Mouse (Mus musculus) R1 (cell line): ENCODE results near the gene Hist1h4b.
"Not testable (repeated sequence)": the region's sequence is repeated elsewhere in the genome, so short reads cannot be mapped to it uniquely, and the experiment has no call there.

ENCODE experiments used
- DNase-seq: peaks from one replicate; pipeline ENCODE4 v3.0.0-alpha.2; 2018; ENCODE audit warnings: low read depth, low spot score

The Hist1h4b gene

GRCm38 (mm10) chr13:23757211-23757773 lies 479 bp downstream of the Hist1h4b start:
- DNase-seq = peak; percentile 94

GRCm38 (mm10) chr13:23757921-23758320 lies 1.1 kb downstream of the Hist1h4b start:
- DNase-seq = no peak

GRCm38 (mm10) chr13:23759251-23759771 lies 2.5 kb downstream of the Hist1h4b start:
- DNase-seq = peak; percentile 64

- DNase-seq = no peak
Observed at GRCm38 (mm10) chr13:23759916-23760239, 3.1 kb downstream of the Hist1h4b start.

- peak; percentile 88 for DNase-seq
Observed at GRCm38 (mm10) chr13:23760240-23760971, 3.6 kb downstream of the Hist1h4b start.

GRCm38 (mm10) chr13:23760972-23761864 lies 4.4 kb downstream of the Hist1h4b start, which contains the start of gene Hist1h4a:
Gene Hist1h4a, minus strand, starts transcription at chr13:23761230.
- peak; percentile 99 for DNase-seq

DNA sequence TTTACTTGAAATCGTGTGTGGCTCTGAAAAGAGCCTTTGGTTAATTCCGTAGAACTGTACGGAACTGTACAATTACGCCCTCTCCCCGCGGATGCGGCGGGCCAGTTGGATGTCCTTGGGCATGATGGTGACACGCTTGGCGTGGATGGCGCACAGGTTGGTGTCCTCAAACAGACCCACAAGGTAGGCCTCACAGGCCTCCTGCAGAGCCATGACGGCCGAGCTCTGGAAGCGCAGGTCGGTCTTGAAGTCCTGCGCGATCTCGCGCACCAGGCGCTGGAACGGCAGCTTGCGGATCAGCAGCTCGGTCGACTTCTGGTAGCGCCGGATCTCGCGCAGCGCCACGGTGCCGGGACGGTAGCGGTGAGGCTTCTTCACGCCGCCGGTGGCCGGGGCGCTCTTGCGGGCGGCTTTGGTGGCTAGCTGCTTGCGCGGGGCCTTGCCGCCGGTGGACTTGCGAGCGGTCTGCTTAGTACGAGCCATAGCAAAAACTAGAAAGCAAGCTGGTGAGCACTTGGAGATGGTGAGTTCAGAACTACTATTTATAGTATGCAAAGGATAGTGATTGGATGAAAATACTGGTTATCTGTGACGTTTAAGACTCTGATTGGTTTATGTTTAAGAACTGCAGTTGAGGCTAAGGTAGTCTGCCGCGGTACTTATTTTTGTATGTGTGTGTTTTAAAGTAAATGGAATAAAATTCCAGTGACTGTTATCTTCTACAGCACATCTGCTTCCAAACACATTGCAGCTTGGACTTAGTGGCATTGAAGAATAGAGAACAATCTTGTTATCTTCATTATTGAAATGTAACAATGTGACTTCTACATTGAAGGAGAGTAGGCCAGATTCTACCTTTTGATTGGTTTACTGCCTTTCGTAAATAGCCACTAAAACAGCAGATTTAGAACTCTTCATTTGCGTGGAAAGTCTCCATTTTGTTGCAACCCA lies 5.3 kb downstream of the Hist1h4b start, which contains the start of gene Hist1h3a:
TSS of gene Hist1h3a (minus strand) at position 516 of the 951 bp plus-strand sequence.
- DNase-seq = peak; percentile 95

DNA sequence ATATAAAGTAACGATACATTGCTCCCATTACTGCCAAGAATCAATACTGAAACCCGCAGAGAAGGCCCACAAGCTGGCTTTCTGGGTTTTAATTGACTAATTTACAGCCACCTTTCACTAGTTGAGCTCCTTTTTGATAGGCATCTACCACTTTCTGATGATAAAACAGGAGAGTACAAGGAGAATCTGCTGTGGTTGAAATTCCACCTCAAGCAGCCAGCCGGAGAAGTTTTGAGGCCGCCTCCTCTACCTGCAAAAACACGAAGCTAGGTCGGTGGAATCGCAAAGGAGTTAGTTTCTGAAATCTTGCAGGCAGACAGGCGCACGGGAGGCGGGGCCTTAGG lies 6.4 kb downstream of the Hist1h4b start:
- DNase-seq = no peak

DNA sequence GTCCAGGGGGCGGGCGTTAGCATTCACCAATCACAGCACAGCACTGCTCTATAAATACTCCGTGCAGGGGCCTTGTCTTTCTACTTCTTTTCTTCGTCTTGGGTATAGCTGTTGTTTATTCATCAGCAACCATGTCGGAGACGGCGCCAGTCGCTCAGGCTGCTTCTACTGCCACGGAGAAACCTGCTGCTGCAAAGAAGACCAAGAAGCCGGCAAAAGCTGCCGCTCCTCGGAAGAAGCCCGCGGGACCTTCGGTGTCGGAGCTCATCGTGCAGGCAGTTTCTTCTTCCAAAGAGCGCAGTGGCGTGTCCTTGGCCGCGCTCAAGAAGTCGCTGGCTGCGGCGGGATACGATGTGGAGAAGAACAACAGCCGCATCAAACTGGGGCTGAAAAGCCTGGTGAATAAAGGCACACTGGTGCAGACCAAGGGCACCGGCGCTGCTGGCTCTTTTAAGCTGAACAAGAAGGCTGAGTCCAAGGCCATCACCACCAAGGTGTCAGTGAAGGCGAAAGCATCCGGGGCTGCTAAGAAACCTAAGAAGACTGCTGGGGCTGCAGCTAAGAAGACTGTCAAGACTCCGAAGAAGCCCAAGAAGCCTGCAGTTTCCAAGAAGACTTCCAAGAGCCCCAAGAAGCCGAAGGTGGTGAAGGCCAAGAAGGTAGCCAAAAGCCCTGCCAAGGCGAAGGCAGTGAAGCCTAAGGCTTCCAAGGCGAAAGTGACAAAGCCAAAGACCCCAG lies 6.9 kb downstream of the Hist1h4b start, which contains the start of gene Hist1h1a:
TSS of gene Hist1h1a (plus strand) at position 81 of the 738 bp plus-strand sequence.
- DNase-seq = peak; percentile 95

- peak; percentile 75 for DNase-seq
Observed at GRCm38 (mm10) chr13:23764324-23765171, 7.7 kb downstream of the Hist1h4b start.

- DNase-seq = no peak
Observed at GRCm38 (mm10) chr13:23765172-23765513, 8.3 kb downstream of the Hist1h4b start.

GRCm38 (mm10) chr13:23766772-23767171 lies 10.0 kb downstream of the Hist1h4b start:
- no peak for DNase-seq

- DNase-seq = no peak
Observed at GRCm38 (mm10) chr13:23768834-23769397, 12.1 kb downstream of the Hist1h4b start.

- DNase-seq = not testable (repeated sequence)
Observed at GRCm38 (mm10) chr13:23769613-23770012, 12.8 kb downstream of the Hist1h4b start, which contains the start of gene Trim38. Gene Trim38, plus strand, starts transcription at chr13:23769913.

DNA sequence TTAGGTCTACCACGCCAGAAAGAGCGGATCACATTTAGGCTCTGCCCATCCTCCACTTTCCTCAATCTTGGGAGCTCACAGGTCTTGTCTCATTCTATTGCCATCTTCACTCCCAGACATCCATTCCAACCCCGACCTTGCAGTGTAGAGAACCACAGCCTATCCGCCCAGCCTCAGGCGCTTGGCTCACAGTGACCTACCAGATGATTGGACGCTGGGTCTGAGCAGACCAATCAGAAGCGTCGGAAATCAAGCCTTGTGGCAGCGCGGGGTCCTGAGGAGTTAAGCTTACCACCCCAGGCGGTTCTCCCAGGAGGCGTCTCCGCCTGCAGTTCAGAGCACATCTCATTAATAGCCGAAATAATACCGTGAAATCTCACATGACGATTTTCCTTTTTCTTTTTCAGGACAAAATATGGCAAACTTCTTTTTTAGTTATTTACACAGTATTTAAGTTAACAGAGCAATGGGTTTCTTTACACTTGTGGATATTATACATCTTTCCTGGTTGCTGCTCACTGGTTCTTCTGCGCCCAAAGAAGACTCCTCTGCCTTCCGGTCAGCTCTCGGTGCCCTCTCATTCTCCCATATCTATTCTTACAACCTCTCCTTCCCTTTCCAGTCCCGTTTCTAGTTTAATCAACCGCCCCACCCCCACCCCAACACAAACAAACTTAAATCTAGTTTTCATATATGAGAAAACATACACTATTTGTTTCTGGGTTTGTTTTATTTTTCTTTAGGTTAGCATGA lies 15.9 kb downstream of the Hist1h4b start:
- DNase-seq = peak; percentile 95

DNA sequence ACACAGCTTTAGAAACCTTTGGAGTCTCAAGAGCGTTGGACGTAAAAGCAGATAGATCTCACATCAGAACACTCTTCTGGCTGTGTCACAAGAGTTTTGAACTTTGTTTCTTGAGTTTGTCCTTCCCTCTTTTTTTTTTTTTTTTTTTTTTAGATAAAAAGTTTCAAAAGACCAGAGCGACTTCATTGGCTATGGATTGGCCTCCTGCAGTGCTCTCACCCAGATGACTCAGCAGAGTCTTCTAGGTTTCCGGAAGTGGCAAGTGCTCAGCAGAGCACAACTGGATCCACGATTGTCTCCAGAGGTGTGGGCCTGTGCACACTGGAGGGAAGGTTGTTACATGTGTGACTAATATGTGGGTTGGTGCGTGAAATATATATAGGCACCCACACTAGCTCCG lies 21.5 kb downstream of the Hist1h4b start:
- DNase-seq = peak; percentile 68

GRCm38 (mm10) chr13:23779025-23779424 lies 22.2 kb downstream of the Hist1h4b start:
- DNase-seq = no peak

GRCm38 (mm10) chr13:23792520-23792919 lies 35.7 kb downstream of the Hist1h4b start:
- DNase-seq = peak; percentile 60
